Mouse (Mus musculus): ENCODE measurements around the gene Mtif3. TPM values are rescaled to one million over a fixed set of nuclear protein-coding genes. Genes with fewer than 3 reads are reported as not detected.

The Mtif3 gene
- polyA plus RNA-seq, 1 experiment from 2014 or later, result 11.6 TPM

- ATAC-seq (ENCODE audit: insufficient read depth), result no peak
These were observed 19.6 kb upstream of the Mtif3 start for GRCm38 (mm10) chr5:146983216-146983615.

GRCm38 (mm10) chr5:146981376-146981775, 17.8 kb upstream of the Mtif3 start:
- Histone ChIP-seq H3K4me2 (no peak overlapping the region), H3K36me3 (replicated peaks) (no peaks in the 10 kb centered on the region), H3K27me3 (peaks cover 18% of the 10 kb centered on the region), H3K27ac (replicated peaks) (no peak overlapping the region), H3K4me1 (replicated peaks) (no peaks in the 10 kb centered on the region), H3K4me3 (replicated peaks) (no peak overlapping the region), H3K9ac (no peak overlapping the region), H3K9me3 (replicated peaks) (no peaks in the 10 kb centered on the region)
- no peak for ATAC-seq (ENCODE audit: insufficient read depth)
- 67% methylated on average over 6 of the region's 6 CpGs for WGBS (ENCODE audit: insufficient replicate concordance)

More at GRCm38 (mm10) chr5:146983216-146983615, 19.6 kb upstream of the Mtif3 start:
- no peak overlapping the region for H3K4me2 ChIP-seq
- no peak overlapping the region for H3K4me3 ChIP-seq (replicated peaks)
- H3K27me3 ChIP-seq, result peaks cover 21% of the 10 kb centered on the region
- H3K4me1 ChIP-seq (replicated peaks), result no peaks in the 10 kb centered on the region
- H3K9ac ChIP-seq, result no peak overlapping the region
- H3K27ac ChIP-seq (replicated peaks), result no peak overlapping the region
- no peaks in the 10 kb centered on the region for H3K36me3 ChIP-seq (replicated peaks)
- 10% methylated on average over 8 of the region's 8 CpGs for WGBS (ENCODE audit: insufficient replicate concordance)
- H3K9me3 ChIP-seq (replicated peaks), result no peaks in the 10 kb centered on the region

DNA sequence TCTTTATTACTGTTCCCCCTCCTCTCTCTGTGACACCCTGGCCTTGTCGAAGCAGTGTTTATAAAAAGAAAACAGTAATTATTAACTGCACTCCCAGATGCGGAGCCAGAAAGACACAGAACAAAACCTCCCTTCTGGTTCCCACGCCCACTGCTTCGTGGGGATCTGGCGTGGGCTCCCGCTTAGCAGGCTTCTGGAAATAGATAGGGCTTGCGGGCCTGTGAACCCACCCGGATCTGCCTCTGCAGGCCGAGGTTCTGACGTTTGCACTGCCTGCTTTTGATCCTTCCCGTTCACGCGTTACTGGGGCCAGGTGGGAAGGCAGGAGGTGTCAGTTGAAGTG, 11.2 kb upstream of the Mtif3 start:
- Histone ChIP-seq H3K9me3 (replicated peaks) (no peaks in the 10 kb centered on the region), H3K27ac (replicated peaks) (no peak overlapping the region), H3K9ac (no peak overlapping the region), H3K36me3 (replicated peaks) (no peaks in the 10 kb centered on the region), H3K4me1 (replicated peaks) (peaks cover 14% of the 10 kb centered on the region), H3K27me3 (no peaks in the 10 kb centered on the region), H3K4me3 (replicated peaks) (no peak overlapping the region), H3K4me2 (no peak overlapping the region)
- WGBS (ENCODE audit: insufficient replicate concordance), result 53% methylated on average over 13 of the region's 13 CpGs
- no peak for ATAC-seq (ENCODE audit: insufficient read depth)

DNA sequence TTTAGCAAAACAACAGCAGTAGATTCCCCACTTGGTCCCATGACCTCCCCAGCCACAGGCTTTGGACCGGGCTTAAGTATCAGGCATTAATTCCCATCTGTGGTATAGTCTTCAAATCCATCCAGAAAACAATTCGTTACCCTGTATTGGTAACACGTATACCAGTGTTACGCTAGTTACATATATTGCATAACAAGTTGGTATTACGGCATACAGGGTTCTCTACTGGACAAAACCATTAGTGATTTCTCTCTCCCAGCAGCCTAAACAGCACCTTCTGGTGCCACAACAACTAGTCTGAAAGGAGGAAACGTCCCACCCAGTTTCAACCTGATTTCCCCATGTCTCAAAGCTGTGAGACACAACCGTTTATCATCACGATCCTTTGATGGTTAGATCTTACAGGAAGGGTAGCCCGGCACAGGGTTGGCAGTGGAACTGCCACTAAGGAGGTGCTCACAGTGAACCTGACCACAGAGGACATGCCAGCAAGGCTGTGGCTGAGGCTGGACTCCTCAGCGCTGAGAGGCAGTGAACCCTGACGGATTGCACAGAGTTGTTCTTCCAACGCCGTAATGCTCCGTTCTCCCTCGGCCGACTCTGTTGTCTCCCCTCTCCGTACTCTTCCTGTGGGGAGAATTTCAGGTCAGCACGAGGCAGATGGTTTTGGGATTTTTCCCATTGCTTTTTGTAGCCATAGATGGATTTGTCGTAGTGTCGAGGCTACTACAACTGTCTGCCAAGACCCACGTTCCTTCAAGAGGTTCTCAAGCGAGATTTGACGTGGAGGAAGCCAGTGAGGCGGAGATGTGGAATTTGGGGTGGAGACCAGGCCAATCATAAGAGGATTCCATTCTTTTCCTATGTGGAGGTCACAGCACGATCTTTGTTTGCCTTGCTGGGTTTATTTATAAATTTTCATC, 10.5 kb upstream of the Mtif3 start:
- H3K9ac ChIP-seq, result no peak overlapping the region
- no peaks in the 10 kb centered on the region for H3K27me3 ChIP-seq
- no peak for ATAC-seq (ENCODE audit: insufficient read depth)
- H3K4me1 ChIP-seq (replicated peaks), result peaks cover 14% of the 10 kb centered on the region
- H3K4me2 ChIP-seq, result no peak overlapping the region
- H3K27ac ChIP-seq (replicated peaks), result no peak overlapping the region
- H3K4me3 ChIP-seq (replicated peaks), result no peak overlapping the region
- 63% methylated on average over 25 of the region's 25 CpGs for WGBS (ENCODE audit: insufficient replicate concordance)
- no peaks in the 10 kb centered on the region for H3K36me3 ChIP-seq (replicated peaks)
- no peaks in the 10 kb centered on the region for H3K9me3 ChIP-seq (replicated peaks)

DNA sequence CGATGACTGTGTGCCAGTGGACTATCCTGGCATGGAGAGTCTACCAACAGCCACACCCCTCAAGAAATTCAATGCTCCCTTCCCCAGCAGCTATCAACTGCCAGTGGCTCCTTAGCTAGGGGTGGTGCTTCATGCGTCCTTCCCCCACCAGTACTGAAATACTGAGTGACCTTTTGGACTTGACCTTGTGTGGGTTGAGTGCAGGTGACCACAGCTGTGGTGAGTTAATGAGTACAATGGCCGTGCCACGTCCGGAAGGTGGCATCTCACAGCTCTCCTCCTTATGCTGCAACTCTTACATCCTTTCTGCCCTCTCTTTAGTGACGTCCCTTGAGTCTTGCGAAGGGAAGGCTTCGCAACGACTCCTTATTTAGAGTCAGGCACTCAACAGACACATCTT, 9.8 kb upstream of the Mtif3 start:
- H3K4me1 ChIP-seq (replicated peaks), result peaks cover 14% of the 10 kb centered on the region
- no peaks in the 10 kb centered on the region for H3K36me3 ChIP-seq (replicated peaks)
- H3K4me2 ChIP-seq, result no peak overlapping the region
- WGBS (ENCODE audit: insufficient replicate concordance), result 69% methylated on average over 9 of the region's 9 CpGs
- H3K9ac ChIP-seq, result no peak overlapping the region
- no peak overlapping the region for H3K27ac ChIP-seq (replicated peaks)
- ATAC-seq (ENCODE audit: insufficient read depth), result peak; percentile 49
- H3K4me3 ChIP-seq (replicated peaks), result no peak overlapping the region
- H3K9me3 ChIP-seq (replicated peaks), result no peaks in the 10 kb centered on the region
- no peaks in the 10 kb centered on the region for H3K27me3 ChIP-seq

DNA sequence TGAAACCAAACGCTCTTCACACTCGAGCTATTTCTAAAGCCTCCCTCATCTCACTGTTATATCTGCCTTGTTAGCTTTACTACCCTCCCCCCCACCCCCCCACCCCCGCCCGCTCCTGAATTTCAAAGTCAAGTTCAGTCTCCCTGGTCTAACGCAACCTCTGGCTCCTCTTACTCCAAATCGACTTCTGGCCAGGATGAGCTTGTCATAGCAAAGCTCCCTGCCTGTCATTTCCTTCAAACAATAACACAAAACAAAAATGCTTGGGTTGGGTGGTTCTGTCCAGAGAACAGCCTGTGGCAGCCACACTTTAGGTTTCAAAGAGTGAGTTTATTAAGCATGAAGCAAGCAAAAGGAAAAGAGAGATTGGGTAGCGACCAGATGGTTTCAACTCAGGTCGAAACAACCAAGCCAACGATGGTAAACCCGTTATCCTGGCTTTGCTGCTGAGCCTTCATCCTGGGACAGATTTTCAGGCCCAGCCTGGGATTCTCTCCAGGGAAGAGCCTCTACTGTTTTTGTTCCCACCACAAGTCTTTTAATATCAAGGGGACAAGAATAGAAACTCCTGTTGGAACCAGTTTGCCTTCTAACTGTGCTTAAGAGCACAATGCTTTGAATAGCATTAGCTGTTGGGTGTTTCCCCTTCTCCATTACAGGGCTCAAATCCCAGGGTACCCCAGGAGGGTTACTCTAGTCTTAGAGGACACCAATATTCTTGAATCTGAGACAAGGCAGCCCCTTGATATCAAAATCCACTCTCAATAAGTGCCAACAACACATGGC, 8.4 kb upstream of the Mtif3 start:
- Histone ChIP-seq H3K9me3 (replicated peaks) (no peaks in the 10 kb centered on the region), H3K4me2 (no peak overlapping the region), H3K27me3 (no peaks in the 10 kb centered on the region), H3K4me3 (replicated peaks) (no peak overlapping the region), H3K27ac (replicated peaks) (no peak overlapping the region), H3K9ac (no peak overlapping the region), H3K4me1 (replicated peaks) (peaks cover 14% of the 10 kb centered on the region), H3K36me3 (replicated peaks) (no peaks in the 10 kb centered on the region)
- 51% methylated on average over 10 of the region's 10 CpGs for WGBS (ENCODE audit: insufficient replicate concordance)
- no peak for ATAC-seq (ENCODE audit: insufficient read depth)

- no peak overlapping the region for H3K9ac ChIP-seq
- no peak overlapping the region for H3K4me2 ChIP-seq
- no peaks in the 10 kb centered on the region for H3K9me3 ChIP-seq (replicated peaks)
- H3K27ac ChIP-seq (replicated peaks), result no peak overlapping the region
- H3K4me1 ChIP-seq (replicated peaks), result peaks cover 8% of the 10 kb centered on the region
- 65% methylated on average over 13 of the region's 13 CpGs for WGBS (ENCODE audit: insufficient replicate concordance)
- no peaks in the 10 kb centered on the region for H3K27me3 ChIP-seq
- ATAC-seq (ENCODE audit: insufficient read depth), result no peak
- H3K4me3 ChIP-seq (replicated peaks), result no peak overlapping the region
- H3K36me3 ChIP-seq (replicated peaks), result no peaks in the 10 kb centered on the region
These were observed 5.2 kb upstream of the Mtif3 start for GRCm38 (mm10) chr5:146968695-146969393.

- H3K9ac ChIP-seq, result peak overlapping the region; percentile 82; the same call in 1 of the 2 replicates
- peak overlapping the region; percentile 93 for H3K4me3 ChIP-seq (replicated peaks)
- H3K27me3 ChIP-seq, result no peaks in the 10 kb centered on the region
- H3K36me3 ChIP-seq (replicated peaks), result peaks cover 8% of the 10 kb centered on the region
- H3K4me1 ChIP-seq (replicated peaks), result peaks cover 19% of the 10 kb centered on the region
- 55% methylated on average over 8 of the region's 8 CpGs for WGBS (ENCODE audit: insufficient replicate concordance)
- H3K4me2 ChIP-seq, result peak overlapping the region; percentile 76
- no peaks in the 10 kb centered on the region for H3K9me3 ChIP-seq (replicated peaks)
- H3K27ac ChIP-seq (replicated peaks), result no peak overlapping the region
- no peak for ATAC-seq (ENCODE audit: insufficient read depth)
These were observed 308 bp upstream of the Mtif3 start for GRCm38 (mm10) chr5:146963937-146964278.

DNA sequence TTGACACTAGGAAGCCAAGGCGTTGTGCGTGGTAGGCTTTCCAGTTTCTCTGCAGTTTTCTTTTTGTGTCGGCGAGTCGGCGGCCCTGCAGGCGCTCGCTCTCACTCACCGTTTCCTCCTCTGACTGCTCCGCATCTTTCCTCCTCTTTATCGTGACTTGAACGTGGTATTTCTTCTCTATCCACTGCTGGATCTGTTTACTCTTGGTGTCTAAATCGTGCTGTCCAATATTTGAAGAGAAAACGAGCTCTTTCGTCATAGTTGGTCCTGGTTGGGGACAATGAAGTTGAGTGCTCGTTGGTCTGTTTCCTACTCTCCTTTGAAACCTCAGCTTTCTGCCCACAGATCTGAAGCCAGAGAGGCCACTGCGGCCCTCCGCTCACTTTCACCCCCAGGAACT, 6.9 kb downstream of the Mtif3 start:
- H3K27me3 ChIP-seq, result no peaks in the 10 kb centered on the region
- H3K9ac ChIP-seq, result no peak overlapping the region
- ATAC-seq (ENCODE audit: insufficient read depth), result no peak
- no peak overlapping the region for H3K27ac ChIP-seq (replicated peaks)
- 79% methylated on average over 18 of the region's 18 CpGs for WGBS (ENCODE audit: insufficient replicate concordance)
- H3K9me3 ChIP-seq (replicated peaks), result no peaks in the 10 kb centered on the region
- no peak overlapping the region for H3K4me3 ChIP-seq (replicated peaks)
- H3K4me2 ChIP-seq, result no peak overlapping the region
- H3K4me1 ChIP-seq (replicated peaks), result peaks cover 16% of the 10 kb centered on the region; the same call in 1 of the 2 replicates
- peaks cover 78% of the 10 kb centered on the region for H3K36me3 ChIP-seq (replicated peaks)

- 79% methylated on average over 5 of the region's 5 CpGs for WGBS (ENCODE audit: insufficient replicate concordance)
- ATAC-seq (ENCODE audit: insufficient read depth), result no peak
- Histone ChIP-seq H3K9ac (no peak overlapping the region), H3K27ac (replicated peaks) (no peak overlapping the region), H3K27me3 (no peaks in the 10 kb centered on the region), H3K4me2 (no peak overlapping the region), H3K9me3 (replicated peaks) (no peaks in the 10 kb centered on the region), H3K36me3 (replicated peaks) (peaks cover 89% of the 10 kb centered on the region), H3K4me3 (replicated peaks) (no peak overlapping the region), H3K4me1 (replicated peaks) (peaks cover 14% of the 10 kb centered on the region; the same call in 1 of the 2 replicates)
These were observed 7.9 kb downstream of the Mtif3 start for GRCm38 (mm10) chr5:146955651-146956050.

- WGBS (ENCODE audit: insufficient replicate concordance), result 86% methylated on average over 7 of the region's 7 CpGs
- ATAC-seq (ENCODE audit: insufficient read depth), result no peak
- peaks cover 90% of the 10 kb centered on the region for H3K36me3 ChIP-seq (replicated peaks)
- H3K4me3 ChIP-seq (replicated peaks), result no peak overlapping the region
- H3K4me1 ChIP-seq (replicated peaks), result peaks cover 25% of the 10 kb centered on the region
- no peak overlapping the region for H3K4me2 ChIP-seq
- no peak overlapping the region for H3K27ac ChIP-seq (replicated peaks)
- no peaks in the 10 kb centered on the region for H3K27me3 ChIP-seq
- no peaks in the 10 kb centered on the region for H3K9me3 ChIP-seq (replicated peaks)
- H3K9ac ChIP-seq, result no peak overlapping the region
These were observed 9.0 kb downstream of the Mtif3 start for GRCm38 (mm10) chr5:146954576-146954975.
